Mouse (Mus musculus) forebrain, embryonic 14.5 days (tissue): ENCODE data around the gene Bag5. TPM values are rescaled to one million over a fixed set of nuclear protein-coding genes. Genes with fewer than 3 reads are reported as not detected.
"Not testable (repeated sequence)": the region's sequence is repeated elsewhere in the genome, so short reads cannot be mapped to it uniquely, and the experiment has no call there.

Experiments used
- ATAC-seq: fragments of 200-750 bp; cut with Nextera tagmentation; 2 replicates; pipeline ENCODE4 v1.8.0; 2017; ENCODE audit warnings: mild to moderate bottlenecking, moderate library complexity
- DNase-seq: peaks from one replicate; pipeline ENCODE4 v3.0.0-alpha.2; 2015; ENCODE audit warnings: low spot score
- H3K27ac ChIP-seq: fragments of 300-500 bp; sonication (generic); 2 replicates; pipeline ENCODE4 v1.5.1; 2014; ENCODE audit warnings: low read depth, mild to moderate bottlenecking, control low read depth, low read length, moderate library complexity
- H3K27me3 ChIP-seq: fragments of 300-500 bp; sonication (generic); replicated peaks from 2 replicates; pipeline ENCODE4 v1.6.1; 2014; ENCODE audit warnings: low read length, control low read depth, mixed read lengths; ENCODE audit not compliant: control insufficient read depth, insufficient read depth
- H3K36me3 ChIP-seq: fragments of 300-500 bp; sonication (generic); 2 replicates; pipeline ENCODE4 v1.6.1; 2014; ENCODE audit warnings: low read length, control low read depth; ENCODE audit not compliant: control insufficient read depth, insufficient read depth
- H3K4me1 ChIP-seq: fragments of 300-500 bp; sonication (generic); 2 replicates; pipeline ENCODE4 v1.6.1; 2014; ENCODE audit warnings: antibody characterized with exemption, low read length, control low read depth; ENCODE audit not compliant: control insufficient read depth, insufficient read depth
- H3K4me2 ChIP-seq: fragments of 300-500 bp; sonication (generic); 2 replicates; pipeline ENCODE4 v1.6.1; 2014; ENCODE audit warnings: mild to moderate bottlenecking, control low read depth, low read length
- H3K4me3 ChIP-seq: fragments of 300-500 bp; sonication (generic); 2 replicates; pipeline ENCODE4 v1.5.1; 2014; ENCODE audit warnings: low read depth, low read length, control low read depth
- H3K9ac ChIP-seq: fragments of 300-500 bp; sonication (generic); 2 replicates; pipeline ENCODE4 v1.6.1; 2014; ENCODE audit warnings: mild to moderate bottlenecking, low read length, control low read depth, moderate library complexity
- H3K9me3 ChIP-seq: fragments of 300-500 bp; sonication (generic); replicated peaks from 2 replicates; pipeline ENCODE4 v1.6.1; 2016; ENCODE audit warnings: low read length, control low read depth, mixed read lengths; ENCODE audit not compliant: control insufficient read depth
- WGBS: fragments of 180-500 bp; shearing (Covaris S2); extraction: QIAGEN DNeasy Blood & Tissue Kit; methylation state at CpG from one replicate; pipeline ENCODE4 v1.1.7; 2014; 5-methylcytosine and 5-hydroxymethylcytosine counted together
- polyA plus RNA-seq: library from polyadenylated mRNA; unstranded; fragments of >200 nt; fragmentation: Nextera tagmentation; extraction: Ambion mirVana; gene quantifications from 2 replicates; pipeline ENCODE4 v1.2.1, GENCODE M21; 2014

The Bag5 gene
- polyA plus RNA-seq, 1 experiment from 2014 or later = 60.4 TPM

- 80% methylated on average over 17 of the region's 17 CpGs for WGBS
- DNase-seq (no peak), ATAC-seq (no peak)
- Histone ChIP-seq H3K9me3 (no peaks in the 10 kb centered on the region), H3K27me3 (no peaks in the 10 kb centered on the region), H3K27ac (no peak overlapping the region), H3K4me1 (peaks cover under 1% of the 10 kb centered on the region), H3K4me2 (no peak overlapping the region), H3K4me3 (no peak overlapping the region), H3K9ac (no peak overlapping the region), H3K36me3 (peaks cover 32% of the 10 kb centered on the region)
These were observed 49.6 kb downstream of the Bag5 start for GRCm38 (mm10) chr12:111663228-111664143.

- peaks cover 33% of the 10 kb centered on the region for H3K36me3 ChIP-seq
- H3K9me3 ChIP-seq, H3K4me1 ChIP-seq, H3K27ac ChIP-seq, H3K9ac ChIP-seq, H3K27me3 ChIP-seq, H3K4me3 ChIP-seq, ATAC-seq, DNase-seq, H3K4me2 ChIP-seq: not testable (repeated sequence)
- WGBS = 97% methylated on average over 11 of the region's 11 CpGs
These were observed 51.5 kb downstream of the Bag5 start for GRCm38 (mm10) chr12:111661554-111661953.

GRCm38 (mm10) chr12:111660628-111661027 lies 52.4 kb downstream of the Bag5 start:
- Histone ChIP-seq H3K9me3 (no peaks in the 10 kb centered on the region), H3K27me3 (no peaks in the 10 kb centered on the region), H3K4me2 (no peak overlapping the region), H3K4me1 (no peaks in the 10 kb centered on the region), H3K4me3 (no peak overlapping the region), H3K27ac (no peak overlapping the region), H3K9ac (no peak overlapping the region), H3K36me3 (peaks cover 42% of the 10 kb centered on the region)
- DNase-seq (no peak), ATAC-seq (no peak)
- WGBS = 94% methylated on average over 1 of the region's 1 CpGs

Other genes with a start within 250 kb of the Bag5 start
- gene Gm266, start 227.4 kb downstream of the Bag5 start, polyA plus RNA-seq = 0.84 and 0.99 TPM in 2 replicates
- 452 and 491 TPM in 2 replicates for gene Eif5, start 175.2 kb downstream of the Bag5 start, polyA plus RNA-seq
- gene Mark3, start 138.7 kb downstream of the Bag5 start, polyA plus RNA-seq = 56.3 and 58.4 TPM in 2 replicates
- 1,532 and 1,552 TPM in 2 replicates for gene Ckb, start 40.9 kb downstream of the Bag5 start, polyA plus RNA-seq
- 5.8 and 7.8 TPM in 2 replicates for gene Trmt61a, start 35.2 kb downstream of the Bag5 start, polyA plus RNA-seq
- gene Apopt1, start within 50 bp of the Bag5 start, polyA plus RNA-seq = 47.1 and 50.8 TPM in 2 replicates
- 391 and 464 TPM in 2 replicates for gene Klc1, start 45.6 kb upstream of the Bag5 start, polyA plus RNA-seq
- 3.0 and 3.7 TPM in 2 replicates for gene Xrcc3, start 100.6 kb upstream of the Bag5 start, polyA plus RNA-seq
- gene Zfyve21, start 100.9 kb upstream of the Bag5 start, polyA plus RNA-seq = 43.0 and 45.0 TPM in 2 replicates
- 12.5 and 20.1 TPM in 2 replicates for gene Ppp1r13b, start 194.9 kb upstream of the Bag5 start, polyA plus RNA-seq